Mouse (Mus musculus) liver, postnatal 0 days (tissue): ENCODE measurements around the gene Foxa2.

Source experiments
- CTCF ChIP-seq: sonication (generic); IDR thresholded peaks from 2 replicates; pipeline ENCODE4 v1.5.1; 2016; ENCODE audit warnings: antibody characterized with exemption, low read depth
- EP300 ChIP-seq: IDR thresholded peaks from 2 replicates; pipeline ENCODE4 v1.6.1; 2016; ENCODE audit warnings: antibody characterized with exemption, low read depth, mild to moderate bottlenecking

- TF ChIP-seq EP300 (no peak), CTCF (no peak)
These were observed 33.4 kb downstream of the Foxa2 start for GRCm38 (mm10) chr2:148013382-148013781.
